8 mouse cellular contexts compared by ENCODE assay signal in genomic region chr2:92528119-92528830, GRCm38 (mm10).
DNase-seq lines count a peak whose midpoint lies in the region; ATAC-seq and TF ChIP-seq lines count a peak whose summit lies in the region.
"Had no signal": no experiment of that assay in that cellular context is flagged by ENCODE, and none has a peak within 500 bp of the region (broad histone marks: within the 10 kb centered on the region; RNA-seq: fewer than 3 reads in every experiment).

No protein-coding gene starts in this region.

- H3K4me2 ChIP-seq in forebrain, embryonic 14.5 days (ENCODE audit: low read length): peak overlapping the region; percentile 87
- H3K4me2 ChIP-seq in kidney, embryonic 14.5 days (replicated peaks; ENCODE audit: low read depth, low read length): peak overlapping the region; percentile 75
- peak overlapping the region; percentile 76 for H3K4me2 ChIP-seq in neural tube, embryonic 13.5 days

- H3K27me3 ChIP-seq in forebrain, embryonic 14.5 days (replicated peaks; ENCODE audit: control insufficient read depth, insufficient read depth, low read length): no peaks in the 10 kb centered on the region
- no peaks in the 10 kb centered on the region for H3K27me3 ChIP-seq in kidney, embryonic 14.5 days (ENCODE audit: control insufficient read depth, insufficient read depth, low read length)
- H3K27me3 ChIP-seq in neural tube, embryonic 13.5 days: no peaks in the 10 kb centered on the region

- no peak overlapping the region for H3K27ac ChIP-seq in forebrain, embryonic 14.5 days (ENCODE audit: low read depth, low read length)
- no peak overlapping the region for H3K27ac ChIP-seq in kidney, embryonic 14.5 days (ENCODE audit: low read depth, low read length)
- no peak overlapping the region for H3K27ac ChIP-seq in neural tube, embryonic 13.5 days (replicated peaks)

- peak; percentile 4 for DNase-seq in lung, adult 2 months
- DNase-seq in lung, postnatal 14 days: no peak
- no peak for DNase-seq in forebrain, embryonic 14.5 days (ENCODE audit: low spot score)
- no peak for DNase-seq in layer of hippocampus, adult 18-20 months (ENCODE audit: low spot score in 2 of 2)
- DNase-seq: liver, postnatal 0 days had no signal

- 85% methylated on average over 6 of the region's 6 CpGs for WGBS in lung, adult 2 months
- 94% methylated on average over 6 of the region's 6 CpGs for WGBS in forebrain, embryonic 14.5 days
- WGBS in kidney, embryonic 14.5 days: 72% methylated on average over 6 of the region's 6 CpGs
- WGBS in neural tube, embryonic 13.5 days: 77% methylated on average over 6 of the region's 6 CpGs

- H3K4me1 ChIP-seq in lung, adult 2 months (ENCODE audit: control insufficient read depth, insufficient read depth, low read length): peaks cover 2% of the 10 kb centered on the region; the same call in 1 of the 2 replicates
- H3K4me1 ChIP-seq in forebrain, embryonic 14.5 days (ENCODE audit: control insufficient read depth, insufficient read depth, low read length): peaks cover 6% of the 10 kb centered on the region; the same call in 1 of the 2 replicates
- H3K4me1 ChIP-seq in kidney, embryonic 14.5 days (ENCODE audit: control insufficient read depth, insufficient read depth, low read length): peaks cover 7% of the 10 kb centered on the region; the same call in 1 of the 2 replicates
- peaks cover 45% of the 10 kb centered on the region for H3K4me1 ChIP-seq in neural tube, embryonic 13.5 days (replicated peaks)

- no peak for TF ChIP-seq CTCF in lung, adult 2 months (IDR thresholded peaks at IDR 0.05; ENCODE audit: insufficient read depth, low read length)

- H3K4me3 ChIP-seq in lung, adult 2 months (replicated peaks; ENCODE audit: extremely low read depth, low read depth, low read length): no peak overlapping the region
- H3K4me3 ChIP-seq in forebrain, embryonic 14.5 days (ENCODE audit: low read depth, low read length): no peak overlapping the region
- H3K4me3 ChIP-seq in kidney, embryonic 14.5 days (ENCODE audit: low read length): peak overlapping the region; percentile 47
- peak overlapping the region; percentile 46; the same call in 1 of the 2 replicates for H3K4me3 ChIP-seq in neural tube, embryonic 13.5 days

- peak overlapping the region; percentile 74 for H3K9ac ChIP-seq in forebrain, embryonic 14.5 days (ENCODE audit: low read length)
- no peak overlapping the region for H3K9ac ChIP-seq in kidney, embryonic 14.5 days (ENCODE audit: low read depth, low read length)
- H3K9ac ChIP-seq in neural tube, embryonic 13.5 days: peak overlapping the region; percentile 75; the same call in 1 of the 2 replicates
- H3K9ac ChIP-seq: liver, postnatal 0 days had no signal

- no peak for ATAC-seq in forebrain, embryonic 14.5 days
- ATAC-seq in kidney, embryonic 14.5 days (ENCODE audit: low FRiP score, low TSS enrichment): no peak
- ATAC-seq in neural tube, embryonic 13.5 days (ENCODE audit: low read depth): no peak
- ATAC-seq in granulocyte monocyte progenitor cell, adult 5-6 weeks (replicated peaks; ENCODE audit: poor library complexity, severe bottlenecking): no peak

- H3K9me3 ChIP-seq in forebrain, embryonic 14.5 days (replicated peaks; ENCODE audit: control insufficient read depth, low read length): no peaks in the 10 kb centered on the region
- H3K9me3 ChIP-seq in kidney, embryonic 14.5 days (ENCODE audit: control insufficient read depth, low read length): no peaks in the 10 kb centered on the region
- no peaks in the 10 kb centered on the region for H3K9me3 ChIP-seq in neural tube, embryonic 13.5 days

- TF ChIP-seq POLR2A in lung, adult 2 months (IDR thresholded peaks at IDR 0.05; ENCODE audit: borderline replicate concordance, extremely low read depth, low read depth, low read length): no peak

- H3K36me3 ChIP-seq in forebrain, embryonic 14.5 days (ENCODE audit: control insufficient read depth, insufficient read depth, low read length): no peaks in the 10 kb centered on the region
- H3K36me3 ChIP-seq in kidney, embryonic 14.5 days (ENCODE audit: control insufficient read depth, insufficient read depth, low read length): no peaks in the 10 kb centered on the region
- H3K36me3 ChIP-seq in neural tube, embryonic 13.5 days: no peaks in the 10 kb centered on the region

Comparison
In these comparisons a context has a peak if more than half of its experiments do, and no peak if none do; other contexts are left out.
1. H3K4me3 ChIP-seq: peak in kidney, embryonic 14.5 days (single experiment) and neural tube, embryonic 13.5 days (single experiment); none in lung, adult 2 months (single experiment) and forebrain, embryonic 14.5 days (single experiment).
2. Peak in every context shown above with its lines, with median percentiles within 50 percentile points of each other: H3K4me2 ChIP-seq.